Mouse (Mus musculus): ENCODE measurements around the gene Pex1. TPM values are rescaled to one million over a fixed set of nuclear protein-coding genes. Genes with fewer than 3 reads are reported as not detected.

Pex1 gene
- total RNA-seq, 2 experiments from 2014 or later, result 6.9 to 7.3 TPM

Small RNA genes lying within 50 kb of the gene (microRNA-seq; reads per million reads assigned to microRNA genes)
- 0 reads per million in 2 experiments for gene Gm26238

Other genes with a start within 250 kb of the Pex1 start
- gene Fam133b, start 52.2 kb upstream of the Pex1 start, total RNA-seq (2021), result 10 to 100 TPM; 11.6 to 14.9 TPM
- 1 to 10 TPM; 3.9 to 5.5 TPM for gene 1700109H08Rik, start 24.5 kb upstream of the Pex1 start, total RNA-seq (2021)
- gene Rbm48, start 519 bp downstream of the Pex1 start, total RNA-seq (2021), result 1 to 10 TPM; 4.7 to 5.7 TPM
- not detected for gene Tmbim7, start 55.1 kb downstream of the Pex1 start, total RNA-seq (2021)
- 10 to 100 TPM; 69.2 to 87.0 TPM for gene Gatad1, start 61.1 kb downstream of the Pex1 start, total RNA-seq (2021)
- 10 to 100 TPM; 14.6 to 15.2 TPM for gene Ankib1, start 206.9 kb downstream of the Pex1 start, total RNA-seq (2021)
- 10 to 100 TPM; 13.7 to 14.5 TPM for gene Krit1, start 207.1 kb downstream of the Pex1 start, total RNA-seq (2021)
- under 1 TPM in 1 of 2 experiments, not detected in 1; 0.10 TPM for gene Lrrd1, start 249.1 kb downstream of the Pex1 start, total RNA-seq (2021)

Data from gastrocnemius, postnatal 36 days (tissue).